Mouse (Mus musculus) layer of hippocampus, adult 2 months (tissue): ENCODE data around the gene Prr14. TPM values are rescaled to one million over a fixed set of nuclear protein-coding genes. Genes with fewer than 3 reads are reported as not detected.
"Not testable (repeated sequence)": the region's sequence is repeated elsewhere in the genome, so short reads cannot be mapped to it uniquely, and the experiment has no call there.

Source experiments
- DNase-seq, 2 experiments: peaks; one replicate each; pipeline ENCODE4 v3.0.0; 2022; ENCODE audit warnings: low spot score in 2 of 2
- H3K27ac ChIP-seq: fragments of 200-600 bp; 2 replicates; pipeline ENCODE4 v1.8.1; 2022
- H3K4me3 ChIP-seq: fragments of 200-600 bp; 2 replicates; pipeline ENCODE4 v1.8.1; 2022; ENCODE audit warnings: mild to moderate bottlenecking
- CTCF ChIP-seq: fragments of 200-600 bp; conservative IDR thresholded peaks from 2 replicates; pipeline ENCODE4 v1.8.1; 2022; ENCODE audit warnings: antibody characterized with exemption, mild to moderate bottlenecking, moderate library complexity
- long read RNA-seq, 2 experiments: library from polyadenylated mRNA; stranded (forward); transcript quantifications; one replicate each; pipeline ENCODE4 v2.0.0; 2021; ENCODE audit warnings: borderline mapping rate in 2 of 2
- total RNA-seq, 2 experiments: library from RNA; stranded (reverse); gene quantifications; 2 replicates each; pipeline ENCODE4 v1.2.3; 2021

Gene Prr14
- 10 to 100 TPM; 29.2 to 35.3 TPM for total RNA-seq
- long read RNA-seq, experiment 1, partial matches to known transcripts = 3 of 16 reads
- long read RNA-seq, experiment 1, other reads (novel, unspliced or antisense) = 9 of 16 reads
- long read RNA-seq, experiment 2, transcript Prr14-201 (11 exons, 2,402 nt) = major isoform, 8 of 18 reads
- long read RNA-seq, experiment 2, partial matches to known transcripts = 4 of 18 reads
- long read RNA-seq, experiment 2, other reads (novel, unspliced or antisense) = 5 of 18 reads

- not testable (repeated sequence) for DNase-seq, H3K4me3 ChIP-seq, H3K27ac ChIP-seq
Observed at GRCm38 (mm10) chr7:127459311-127459710, at the start of gene Prr14. TSS of gene Prr14 (plus strand) at chr7:127459611.

DNA sequence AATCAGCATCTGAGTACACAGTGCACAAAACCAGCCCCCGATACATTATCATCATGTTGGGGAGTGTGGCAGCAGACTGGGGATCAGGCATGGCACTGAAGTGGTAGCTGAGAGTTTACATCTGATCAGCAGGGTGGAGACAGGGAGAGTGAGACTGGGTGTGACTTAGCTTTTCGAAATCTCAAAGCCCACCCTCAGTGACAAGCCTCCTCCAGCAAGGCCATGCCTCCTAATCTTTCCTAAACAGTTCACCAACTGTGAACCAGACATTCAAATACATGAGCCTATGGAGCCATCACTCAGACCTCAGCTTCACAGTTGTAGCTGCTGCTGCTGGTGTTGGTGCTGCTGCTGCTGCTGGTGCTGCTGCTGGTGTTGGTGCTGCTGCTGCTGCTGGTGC, 48.0 kb upstream of the Prr14 start:
- Histone ChIP-seq H3K4me3 (no peak overlapping the region), H3K27ac (no peak overlapping the region)
- TF ChIP-seq CTCF = no peak
- no peak for DNase-seq

GRCm38 (mm10) chr7:127421388-127422191, 37.8 kb upstream of the Prr14 start, which contains the start of gene Zfp688:
TSS of gene Zfp688 (minus strand) at chr7:127422068.
- Histone ChIP-seq H3K4me3 (peak within 1 kb of the TSS; percentile 62), H3K27ac (peak within 1 kb of the TSS; percentile 95)
- peak; percentile 48 for TF ChIP-seq CTCF
- peak; percentile 91 to 94 for DNase-seq

GRCm38 (mm10) chr7:127422247-127422646, 37.2 kb upstream of the Prr14 start:
- peak; percentile 22 to 25 for DNase-seq
- H3K4me3 ChIP-seq = peak overlapping the region; percentile 62
- peak overlapping the region; percentile 95; the same call in 1 of the 2 replicates for H3K27ac ChIP-seq
- no peak for TF ChIP-seq CTCF

GRCm38 (mm10) chr7:127425291-127425690, 34.1 kb upstream of the Prr14 start:
- no peak overlapping the region for H3K27ac ChIP-seq
- DNase-seq = no peak
- H3K4me3 ChIP-seq = no peak overlapping the region
- no peak for TF ChIP-seq CTCF

GRCm38 (mm10) chr7:127425911-127426310, 33.5 kb upstream of the Prr14 start:
- no peak for TF ChIP-seq CTCF
- DNase-seq = no peak
- H3K4me3 ChIP-seq = no peak overlapping the region
- no peak overlapping the region for H3K27ac ChIP-seq

- Histone ChIP-seq H3K27ac (no peak overlapping the region), H3K4me3 (no peak overlapping the region)
- no peak for TF ChIP-seq CTCF
- DNase-seq = no peak
Observed at GRCm38 (mm10) chr7:127426354-127426753, 33.1 kb upstream of the Prr14 start.

DNA sequence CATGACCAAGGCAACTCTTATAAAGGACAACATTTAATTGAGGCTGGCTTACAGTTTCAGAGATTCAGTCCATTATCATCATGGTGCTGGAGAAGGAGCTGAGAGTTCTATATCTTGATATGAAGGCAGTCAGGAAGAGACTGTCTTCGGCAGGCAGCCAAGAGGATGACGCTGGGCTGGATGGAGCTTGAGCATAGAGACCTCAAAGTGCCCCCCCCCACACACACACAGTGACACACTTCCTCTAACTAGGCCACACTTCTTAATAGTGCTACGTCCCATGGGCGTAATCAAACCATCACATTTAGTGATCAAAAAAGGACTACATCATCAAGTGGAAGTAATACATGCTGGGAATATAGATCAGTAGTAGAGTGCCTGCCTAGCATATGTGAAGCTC, 24.2 kb upstream of the Prr14 start:
- no peak overlapping the region for H3K4me3 ChIP-seq
- DNase-seq = no peak
- no peak for TF ChIP-seq CTCF
- H3K27ac ChIP-seq = no peak overlapping the region

DNA sequence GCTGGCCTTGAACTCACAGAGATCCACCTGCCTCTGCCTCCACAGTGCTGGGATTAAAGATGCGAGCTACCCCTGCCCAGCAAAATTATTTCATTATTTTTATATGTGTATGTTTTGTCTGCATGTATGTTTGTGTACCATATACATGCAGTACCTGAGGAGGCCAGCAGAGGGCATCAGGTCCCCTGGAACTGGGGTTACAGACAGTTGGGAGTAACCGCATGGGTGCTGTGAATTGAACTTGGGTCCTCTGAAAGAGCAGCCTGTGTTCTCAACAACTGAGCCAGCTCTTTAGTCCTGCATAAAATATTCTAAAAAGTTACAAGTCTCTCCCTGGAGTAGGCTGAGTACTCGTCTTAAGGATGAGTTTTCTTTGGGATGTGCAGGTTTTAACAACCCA, 21.7 kb upstream of the Prr14 start:
- Histone ChIP-seq H3K27ac (no peak overlapping the region), H3K4me3 (no peak overlapping the region)
- DNase-seq = no peak
- TF ChIP-seq CTCF = peak; percentile 67

- DNase-seq = no peak
- Histone ChIP-seq H3K27ac (no peak overlapping the region), H3K4me3 (no peak overlapping the region)
- no peak for TF ChIP-seq CTCF
Observed at GRCm38 (mm10) chr7:127443976-127444375, 15.4 kb upstream of the Prr14 start.

GRCm38 (mm10) chr7:127448521-127449300, 10.7 kb upstream of the Prr14 start, which contains the start of gene Zfp689:
TSS of gene Zfp689 (minus strand) at chr7:127449158.
- TF ChIP-seq CTCF = no peak
- peak; percentile 91 to 96 for DNase-seq
- Histone ChIP-seq H3K27ac (peak within 1 kb of the TSS; percentile 96), H3K4me3 (peak within 1 kb of the TSS; percentile 98)

GRCm38 (mm10) chr7:127449966-127450365, 9.4 kb upstream of the Prr14 start:
- H3K27ac ChIP-seq = no peak overlapping the region
- no peak for TF ChIP-seq CTCF
- DNase-seq = no peak
- peak overlapping the region; percentile 98 for H3K4me3 ChIP-seq

DNA sequence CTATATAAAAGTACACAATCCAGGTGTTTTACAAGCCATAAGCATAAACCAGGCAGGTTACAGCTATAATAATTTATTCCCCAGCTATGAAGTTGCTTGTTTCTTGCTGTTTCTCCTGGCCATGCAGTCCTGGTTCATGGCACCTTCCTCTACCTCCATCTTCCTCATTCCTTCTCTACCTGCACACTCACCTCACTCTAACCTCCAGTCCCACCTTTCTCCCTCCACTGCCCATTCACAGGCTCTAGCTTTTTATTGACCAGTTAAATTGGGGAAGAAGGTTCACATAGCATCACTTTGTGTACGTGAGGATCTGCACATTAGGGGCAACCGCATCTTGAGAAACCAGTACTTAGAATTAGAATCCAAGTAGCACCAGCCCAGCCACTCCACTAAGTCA, 6.4 kb upstream of the Prr14 start:
- no peak for TF ChIP-seq CTCF
- H3K27ac ChIP-seq = no peak overlapping the region
- H3K4me3 ChIP-seq = no peak overlapping the region
- DNase-seq = no peak
